Mouse (Mus musculus): ENCODE results near the gene Wnt7b. TPM values are rescaled to one million over a fixed set of nuclear protein-coding genes. Genes with fewer than 3 reads are reported as not detected.
A peak's percentile ranks its signal among the peaks of the same experiment; 100 is the strongest.

Wnt7b gene
- polyA plus RNA-seq, 1 experiment from 2014 or later, result 11.3 TPM

DNA sequence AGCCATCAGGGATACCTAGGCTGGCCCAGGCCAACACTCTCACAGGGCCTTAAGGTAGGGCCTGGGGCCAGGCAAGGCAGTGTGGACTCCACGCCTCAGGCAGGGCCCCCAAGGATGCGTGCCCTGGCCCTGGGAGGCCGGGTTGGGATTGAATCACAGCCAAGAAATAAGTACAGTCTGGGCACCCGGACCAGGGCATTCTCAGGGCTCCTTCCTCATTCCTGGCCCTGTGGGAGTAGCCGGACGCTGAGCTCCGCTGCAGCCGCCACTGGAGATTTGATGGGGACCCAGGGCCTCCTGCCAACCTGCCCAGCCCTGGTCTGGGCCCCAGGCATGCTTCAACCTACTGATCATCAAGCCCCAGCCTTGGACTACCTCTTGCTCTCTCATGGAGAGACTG is 48.1 kb downstream of the Wnt7b start:
- Histone ChIP-seq H3K4me2 (replicated peaks; ENCODE audit: low read depth, low read length) (no peak overlapping the region), H3K9me3 (ENCODE audit: low read length) (no peaks in the 10 kb centered on the region), H3K9ac (replicated peaks; ENCODE audit: low read depth) (no peak overlapping the region), H3K27me3 (replicated peaks; ENCODE audit: insufficient read depth, low read length) (no peaks in the 10 kb centered on the region), H3K4me3 (ENCODE audit: low read depth, low read length) (no peak overlapping the region), H3K36me3 (ENCODE audit: insufficient read depth, low read length) (no peaks in the 10 kb centered on the region), H3K4me1 (ENCODE audit: insufficient read depth, low read depth, low read length) (no peaks in the 10 kb centered on the region), H3K27ac (ENCODE audit: low read length) (peak overlapping the region; percentile 9; the same call in 1 of the 2 replicates)
- DNase-seq (ENCODE audit: low spot score) (peak; percentile 80), ATAC-seq (peak; percentile 78)
- TF ChIP-seq CTCF (IDR thresholded peaks at IDR 0.05), result no peak
- WGBS, result 34% methylated on average over 8 of the region's 8 CpGs

DNA sequence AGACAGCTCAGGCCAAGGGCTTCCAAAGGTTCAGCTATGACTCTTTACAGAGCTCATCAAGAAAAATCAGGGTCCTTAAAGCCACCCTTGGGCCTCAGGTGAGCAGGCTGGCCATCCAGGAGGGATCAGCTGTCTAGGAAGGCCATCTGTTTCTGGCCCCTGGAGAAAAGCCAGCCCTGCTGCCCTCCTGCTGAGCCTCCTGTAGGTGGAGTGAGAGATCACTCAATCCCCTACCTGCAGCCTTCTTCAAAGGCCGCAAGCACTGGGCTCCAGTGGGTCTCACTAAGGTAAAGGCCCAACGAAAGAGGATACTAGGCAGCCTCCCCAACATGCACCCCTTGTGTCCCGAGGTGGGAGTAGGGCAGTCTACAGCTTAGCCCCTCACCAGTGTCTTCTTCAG is 50.2 kb downstream of the Wnt7b start:
- H3K9me3 ChIP-seq (ENCODE audit: low read length), result no peaks in the 10 kb centered on the region
- no peak overlapping the region for H3K4me3 ChIP-seq (ENCODE audit: low read depth, low read length)
- DNase-seq (ENCODE audit: low spot score) (peak; percentile 41), ATAC-seq (no peak)
- no peak overlapping the region for H3K9ac ChIP-seq (replicated peaks; ENCODE audit: low read depth)
- H3K36me3 ChIP-seq (ENCODE audit: insufficient read depth, low read length), result no peaks in the 10 kb centered on the region
- no peaks in the 10 kb centered on the region for H3K27me3 ChIP-seq (replicated peaks; ENCODE audit: insufficient read depth, low read length)
- no peak overlapping the region for H3K27ac ChIP-seq (ENCODE audit: low read length)
- 44% methylated on average over 3 of the region's 3 CpGs for WGBS
- no peak overlapping the region for H3K4me2 ChIP-seq (replicated peaks; ENCODE audit: low read depth, low read length)
- no peak for TF ChIP-seq EP300 (IDR thresholded peaks at IDR 0.05)
- peak; percentile 61 for TF ChIP-seq CTCF (IDR thresholded peaks at IDR 0.05)
- H3K4me1 ChIP-seq (ENCODE audit: insufficient read depth, low read depth, low read length), result no peaks in the 10 kb centered on the region

DNA sequence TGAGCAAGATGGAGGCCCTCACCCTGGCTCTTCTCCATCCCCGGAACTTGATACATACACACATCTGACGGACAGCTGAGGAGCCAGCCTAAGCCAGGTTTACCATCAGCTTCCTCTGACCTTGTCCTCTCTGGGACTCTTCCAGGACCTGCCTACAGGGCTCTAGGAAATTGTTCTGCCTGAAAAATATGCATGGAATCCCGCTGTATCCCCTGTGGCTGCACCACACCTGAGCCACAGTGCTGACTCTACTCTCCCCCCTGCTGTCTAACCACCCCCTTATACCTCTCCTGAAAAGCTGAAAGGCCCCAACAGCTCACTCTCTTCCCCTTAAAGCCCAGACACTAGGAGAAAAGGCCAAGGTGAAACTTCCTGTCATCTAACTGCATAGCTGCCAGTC is 52.4 kb downstream of the Wnt7b start:
- Histone ChIP-seq H3K9ac (replicated peaks; ENCODE audit: low read depth) (no peak overlapping the region), H3K27me3 (replicated peaks; ENCODE audit: insufficient read depth, low read length) (no peaks in the 10 kb centered on the region), H3K4me2 (replicated peaks; ENCODE audit: low read depth, low read length) (no peak overlapping the region), H3K9me3 (ENCODE audit: low read length) (no peaks in the 10 kb centered on the region), H3K4me1 (ENCODE audit: insufficient read depth, low read depth, low read length) (no peaks in the 10 kb centered on the region), H3K27ac (ENCODE audit: low read length) (no peak overlapping the region), H3K4me3 (ENCODE audit: low read depth, low read length) (no peak overlapping the region), H3K36me3 (ENCODE audit: insufficient read depth, low read length) (no peaks in the 10 kb centered on the region)
- TF ChIP-seq CTCF (IDR thresholded peaks at IDR 0.05) (peak; percentile 10; the same call in 1 of the 2 replicates), EP300 (IDR thresholded peaks at IDR 0.05) (no peak)
- peak; percentile 34; the same call in 1 of the 2 replicates for ATAC-seq
- WGBS, result 35% methylated on average over 3 of the region's 3 CpGs
- DNase-seq (ENCODE audit: low spot score), result no peak

DNA sequence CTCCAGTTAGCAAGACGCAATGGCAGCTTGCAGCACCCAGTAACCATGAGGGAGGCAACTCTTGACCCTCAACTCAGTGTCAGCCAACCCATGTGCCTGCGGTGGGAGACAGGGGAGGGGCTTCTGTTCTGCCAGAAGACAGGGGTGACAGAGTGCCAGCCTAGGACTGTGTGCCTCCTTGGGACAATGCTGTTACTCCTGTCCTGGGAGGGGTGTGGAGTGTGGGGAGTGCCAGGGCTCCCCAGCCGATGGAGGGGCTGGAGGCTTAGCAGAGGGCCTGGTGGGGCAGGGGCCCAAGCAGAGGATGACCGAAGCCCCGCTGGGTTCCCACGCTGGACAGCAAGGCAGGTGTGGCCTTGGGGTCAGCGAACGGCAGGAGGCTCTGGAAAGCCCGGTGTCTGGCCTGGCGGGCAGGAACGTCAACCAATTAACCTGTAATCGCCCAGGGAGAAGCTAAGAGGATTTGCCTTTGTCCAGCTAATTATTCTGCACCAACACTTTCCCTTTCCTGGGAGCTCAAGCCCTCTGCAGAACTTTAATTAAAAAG is 57.8 kb downstream of the Wnt7b start:
- TF ChIP-seq EP300 (IDR thresholded peaks at IDR 0.05), result no peak
- no peak for TF ChIP-seq CTCF (IDR thresholded peaks at IDR 0.05)
- H3K9ac ChIP-seq (replicated peaks; ENCODE audit: low read depth), result no peak overlapping the region
- no peak overlapping the region for H3K27ac ChIP-seq (ENCODE audit: low read length)
- no peaks in the 10 kb centered on the region for H3K36me3 ChIP-seq (ENCODE audit: insufficient read depth, low read length)
- WGBS, result 52% methylated on average over 12 of the region's 12 CpGs
- no peak overlapping the region for H3K4me3 ChIP-seq (ENCODE audit: low read depth, low read length)
- no peak for DNase-seq (ENCODE audit: low spot score)
- no peak overlapping the region for H3K4me2 ChIP-seq (replicated peaks; ENCODE audit: low read depth, low read length)
- peaks cover 4% of the 10 kb centered on the region; the same call in 1 of the 2 replicates for H3K4me1 ChIP-seq (ENCODE audit: insufficient read depth, low read depth, low read length)
- no peaks in the 10 kb centered on the region for H3K9me3 ChIP-seq (ENCODE audit: low read length)
- no peak for ATAC-seq
- H3K27me3 ChIP-seq (replicated peaks; ENCODE audit: insufficient read depth, low read length), result no peaks in the 10 kb centered on the region

DNA sequence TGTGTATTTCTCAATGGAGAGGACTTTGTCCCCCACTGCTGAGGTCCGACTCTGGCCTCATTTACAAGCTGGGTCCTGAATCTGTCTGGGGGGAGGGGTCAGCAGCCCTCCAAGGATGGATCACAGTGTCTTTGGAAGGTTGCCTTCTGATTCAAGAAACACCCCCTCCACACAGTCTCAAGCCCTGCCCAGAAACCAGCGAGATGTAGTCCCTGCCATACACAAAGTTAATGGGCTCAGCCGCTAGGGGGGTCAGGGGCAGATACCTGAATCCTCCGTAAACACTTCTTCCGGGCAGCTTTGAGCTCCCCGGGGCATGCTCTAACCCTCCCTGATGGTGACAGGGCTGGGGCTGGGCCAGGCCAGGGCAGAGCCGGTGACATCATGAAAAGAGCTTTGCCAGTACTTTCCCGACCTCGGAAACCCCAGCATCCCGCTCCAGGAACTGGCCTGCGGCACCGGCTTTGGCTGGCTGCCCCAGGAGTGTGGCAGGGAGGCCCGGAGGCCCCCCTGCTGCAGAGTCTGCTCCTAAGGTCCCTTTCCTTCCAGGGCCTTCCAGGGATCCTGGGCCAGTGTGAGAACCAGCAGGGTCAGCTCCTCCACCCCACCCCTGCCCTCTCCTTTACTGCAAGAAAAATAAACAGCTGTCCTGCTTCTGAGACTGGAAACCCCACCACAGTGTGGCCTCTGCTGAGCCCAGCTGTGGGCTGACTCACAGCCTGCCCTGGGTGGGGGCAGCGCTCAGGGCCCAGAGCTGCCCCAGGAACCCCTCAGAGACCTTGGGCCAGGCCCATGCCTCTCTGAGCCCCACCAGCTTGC is 58.9 kb downstream of the Wnt7b start:
- Histone ChIP-seq H3K27ac (ENCODE audit: low read length) (no peak overlapping the region), H3K4me2 (replicated peaks; ENCODE audit: low read depth, low read length) (peak overlapping the region; percentile 14; the same call in 1 of the 2 replicates), H3K9me3 (ENCODE audit: low read length) (no peaks in the 10 kb centered on the region), H3K9ac (replicated peaks; ENCODE audit: low read depth) (no peak overlapping the region), H3K27me3 (replicated peaks; ENCODE audit: insufficient read depth, low read length) (no peaks in the 10 kb centered on the region), H3K4me3 (ENCODE audit: low read depth, low read length) (no peak overlapping the region), H3K36me3 (ENCODE audit: insufficient read depth, low read length) (no peaks in the 10 kb centered on the region), H3K4me1 (ENCODE audit: insufficient read depth, low read depth, low read length) (peaks cover 11% of the 10 kb centered on the region; the same call in 1 of the 2 replicates)
- WGBS, result 4% methylated on average over 14 of the region's 14 CpGs
- DNase-seq (ENCODE audit: low spot score), result peak; percentile 82
- TF ChIP-seq CTCF (IDR thresholded peaks at IDR 0.05), result peak; percentile 40
- no peak for TF ChIP-seq EP300 (IDR thresholded peaks at IDR 0.05)
- peak; percentile 82 for ATAC-seq

DNA sequence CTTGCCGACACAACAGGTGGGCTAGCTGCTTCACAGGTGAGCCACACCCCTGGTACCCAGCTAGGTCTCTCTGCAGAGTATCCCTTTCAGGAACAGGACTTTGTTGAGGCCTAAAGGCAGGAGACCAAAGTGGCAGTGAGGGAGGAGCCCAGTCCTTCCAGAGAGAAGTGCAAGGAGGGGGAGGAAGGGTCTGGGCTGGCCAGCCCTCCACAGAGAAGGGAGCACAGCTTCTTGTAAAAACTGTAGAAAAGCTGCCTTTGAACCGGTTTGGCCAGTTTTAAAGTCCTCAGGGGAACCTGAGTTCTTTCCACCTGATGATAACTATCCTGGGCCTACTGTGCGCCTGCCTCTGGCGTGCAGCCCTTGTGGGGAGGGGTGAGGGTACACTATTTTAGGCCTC is 62.8 kb downstream of the Wnt7b start:
- peak; percentile 61 for ATAC-seq
- TF ChIP-seq EP300 (IDR thresholded peaks at IDR 0.05), result no peak
- no peak for TF ChIP-seq CTCF (IDR thresholded peaks at IDR 0.05)
- no peak overlapping the region for H3K4me2 ChIP-seq (replicated peaks; ENCODE audit: low read depth, low read length)
- DNase-seq (ENCODE audit: low spot score), result peak; percentile 73
- no peak overlapping the region for H3K4me3 ChIP-seq (ENCODE audit: low read depth, low read length)
- H3K4me1 ChIP-seq (ENCODE audit: insufficient read depth, low read depth, low read length), result peaks cover 11% of the 10 kb centered on the region; the same call in 1 of the 2 replicates
- H3K27me3 ChIP-seq (replicated peaks; ENCODE audit: insufficient read depth, low read length), result no peaks in the 10 kb centered on the region
- no peak overlapping the region for H3K27ac ChIP-seq (ENCODE audit: low read length)
- WGBS, result 33% methylated on average over 4 of the region's 4 CpGs
- H3K9ac ChIP-seq (replicated peaks; ENCODE audit: low read depth), result no peak overlapping the region
- H3K9me3 ChIP-seq (ENCODE audit: low read length), result no peaks in the 10 kb centered on the region
- no peaks in the 10 kb centered on the region for H3K36me3 ChIP-seq (ENCODE audit: insufficient read depth, low read length)
